Mouse (Mus musculus) lung, postnatal 0 days (tissue): ENCODE data around the gene Esr2.

Experiments used
- CTCF ChIP-seq: IDR thresholded peaks from 2 replicates; pipeline ENCODE4 v1.5.1; 2016; ENCODE audit warnings: antibody characterized with exemption, mild to moderate bottlenecking
- EP300 ChIP-seq: IDR thresholded peaks from 2 replicates; pipeline ENCODE4 v1.6.1; 2016; ENCODE audit warnings: antibody characterized with exemption, mild to moderate bottlenecking, control low read depth

- TF ChIP-seq CTCF = no peak
- TF ChIP-seq EP300 = no peak
Observed at GRCm38 (mm10) chr12:76180442-76180841, 3.4 kb upstream of the Esr2 start.
